Mouse (Mus musculus) midbrain, postnatal 0 days (tissue): ENCODE data around the gene Ermap. TPM values are rescaled to one million over a fixed set of nuclear protein-coding genes. Genes with fewer than 3 reads are reported as not detected.

ENCODE experiments used
- ATAC-seq: fragments of 200-750 bp; cut with Nextera tagmentation; 2 replicates; pipeline ENCODE4 v1.8.0; 2017; ENCODE audit warnings: moderate number of reproducible peaks, mild to moderate bottlenecking, moderate TSS enrichment, moderate library complexity; ENCODE audit not compliant: low FRiP score
- DNase-seq: peaks from one replicate; pipeline ENCODE4 v3.0.0-alpha.2; 2015; ENCODE audit warnings: low spot score
- H3K27ac ChIP-seq: fragments of 300-500 bp; sonication (generic); 2 replicates; pipeline ENCODE4 v1.5.1; 2014; ENCODE audit warnings: low read depth, mild to moderate bottlenecking, low read length, mixed read lengths
- H3K27me3 ChIP-seq: fragments of 300-500 bp; sonication (generic); 2 replicates; pipeline ENCODE4 v1.6.1; 2014; ENCODE audit warnings: low read length, control low read depth, mixed read lengths; ENCODE audit not compliant: insufficient read depth
- H3K36me3 ChIP-seq: fragments of 300-500 bp; sonication (generic); 2 replicates; pipeline ENCODE4 v1.6.1; 2014; ENCODE audit warnings: low read length, control low read depth, mixed read lengths; ENCODE audit not compliant: insufficient read depth
- H3K4me1 ChIP-seq: fragments of 300-500 bp; sonication (generic); 2 replicates; pipeline ENCODE4 v1.6.1; 2014; ENCODE audit warnings: mild to moderate bottlenecking, control low read depth, antibody characterized with exemption, low read length, mixed read lengths; ENCODE audit not compliant: insufficient read depth
- H3K4me2 ChIP-seq: fragments of 300-500 bp; sonication (generic); 2 replicates; pipeline ENCODE4 v1.6.1; 2014; ENCODE audit warnings: low read depth, mild to moderate bottlenecking, low read length, mixed read lengths; ENCODE audit not compliant: poor library complexity, severe bottlenecking
- H3K4me3 ChIP-seq: fragments of 300-500 bp; sonication (generic); 2 replicates; pipeline ENCODE4 v1.5.1; 2014; ENCODE audit warnings: low read depth, mild to moderate bottlenecking, low read length, moderate library complexity
- H3K9ac ChIP-seq: fragments of 300-500 bp; sonication (generic); replicated peaks from 2 replicates; pipeline ENCODE4 v1.6.1; 2014; ENCODE audit warnings: mild to moderate bottlenecking, low read length, moderate library complexity, mixed read lengths; ENCODE audit not compliant: poor library complexity, severe bottlenecking
- H3K9me3 ChIP-seq: fragments of 300-500 bp; sonication (generic); 2 replicates; pipeline ENCODE4 v1.6.1; 2016; ENCODE audit warnings: low read length, control low read depth
- CTCF ChIP-seq: IDR thresholded peaks from 2 replicates; pipeline ENCODE4 v1.5.1; 2016; ENCODE audit warnings: antibody characterized with exemption, mild to moderate bottlenecking
- WGBS: fragments of 180-500 bp; shearing (Covaris S2); extraction: QIAGEN DNeasy Blood & Tissue Kit; methylation state at CpG from one replicate; pipeline ENCODE4 v1.1.7; 2014; 5-methylcytosine and 5-hydroxymethylcytosine counted together
- polyA plus RNA-seq: library from polyadenylated mRNA; unstranded; fragments of >200 nt; fragmentation: Nextera tagmentation; extraction: Ambion mirVana; gene quantifications from 2 replicates; pipeline ENCODE4 v1.2.1, GENCODE M21; 2015
- total RNA-seq: library from RNA; depleted of rRNA; stranded (reverse); fragments of >200 nt; gene quantifications from 2 replicates; pipeline ENCODE4 v1.2.3, GENCODE M21; 2014

The Ermap gene
- total and polyA plus RNA-seq, 2 experiments from 2014 or later = 0.31 to 0.33 TPM

DNA sequence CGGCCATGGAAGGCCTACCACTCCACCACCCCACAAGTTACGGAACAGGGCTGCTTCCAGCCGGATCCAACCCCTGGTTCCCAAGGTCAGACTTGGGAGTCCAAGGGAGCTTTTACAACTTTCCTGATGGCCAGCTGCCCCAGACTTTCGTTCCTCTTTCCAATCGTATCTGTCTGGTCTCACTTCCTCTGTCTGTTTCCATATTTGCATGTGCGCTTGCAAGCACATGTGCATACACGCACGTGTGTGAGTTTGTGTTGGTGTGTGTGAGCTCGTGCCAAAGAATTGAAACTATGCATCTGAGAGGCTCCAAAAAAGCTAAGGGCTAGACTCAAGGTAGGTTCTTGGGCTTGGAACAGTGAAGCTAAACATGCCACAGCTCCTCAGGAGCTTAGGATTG, 8.4 kb downstream of the Ermap start:
- ATAC-seq (no peak), DNase-seq (no peak)
- Histone ChIP-seq H3K9me3 (no peaks in the 10 kb centered on the region), H3K27ac (no peak overlapping the region), H3K9ac (no peak overlapping the region), H3K4me2 (no peak overlapping the region), H3K4me1 (no peaks in the 10 kb centered on the region), H3K27me3 (no peaks in the 10 kb centered on the region), H3K36me3 (no peaks in the 10 kb centered on the region), H3K4me3 (no peak overlapping the region)
- 94% methylated on average over 9 of the region's 9 CpGs for WGBS
- no peak for TF ChIP-seq CTCF

DNA sequence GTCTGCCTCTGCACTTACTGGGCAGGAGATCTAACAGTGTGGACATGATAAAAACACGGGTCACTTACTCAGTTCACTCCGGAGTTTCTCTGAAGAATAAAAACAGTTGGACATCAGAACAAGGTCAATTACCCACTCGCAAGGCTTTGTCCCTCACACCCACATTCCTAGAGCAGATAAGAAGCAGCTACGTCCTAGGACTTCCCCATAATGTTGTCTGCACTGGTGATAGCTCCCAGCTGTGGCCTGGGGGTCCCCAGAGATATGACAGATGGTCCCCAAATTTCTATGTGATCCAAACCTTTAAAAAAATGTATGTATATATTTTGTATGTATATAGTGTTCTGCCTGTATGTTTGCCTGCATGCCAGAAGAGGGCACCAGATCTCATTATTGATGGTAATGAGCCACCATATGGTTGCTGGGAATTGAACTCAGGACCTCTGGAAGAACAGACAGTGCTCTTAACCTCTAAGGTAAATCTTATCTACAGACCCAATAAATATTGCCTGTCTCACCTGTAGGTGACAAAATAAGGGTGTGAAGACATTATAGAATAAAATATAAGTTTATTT, 9.6 kb downstream of the Ermap start:
- 66% methylated on average over 4 of the region's 4 CpGs for WGBS
- DNase-seq (no peak), ATAC-seq (no peak)
- H3K27ac ChIP-seq = no peak overlapping the region
- H3K4me3 ChIP-seq = no peak overlapping the region
- H3K4me1 ChIP-seq = no peaks in the 10 kb centered on the region
- peak; percentile 15; the same call in 1 of the 2 replicates for TF ChIP-seq CTCF
- H3K4me2 ChIP-seq = no peak overlapping the region
- no peaks in the 10 kb centered on the region for H3K9me3 ChIP-seq
- no peak overlapping the region for H3K9ac ChIP-seq
- no peaks in the 10 kb centered on the region for H3K36me3 ChIP-seq
- no peaks in the 10 kb centered on the region for H3K27me3 ChIP-seq

DNA sequence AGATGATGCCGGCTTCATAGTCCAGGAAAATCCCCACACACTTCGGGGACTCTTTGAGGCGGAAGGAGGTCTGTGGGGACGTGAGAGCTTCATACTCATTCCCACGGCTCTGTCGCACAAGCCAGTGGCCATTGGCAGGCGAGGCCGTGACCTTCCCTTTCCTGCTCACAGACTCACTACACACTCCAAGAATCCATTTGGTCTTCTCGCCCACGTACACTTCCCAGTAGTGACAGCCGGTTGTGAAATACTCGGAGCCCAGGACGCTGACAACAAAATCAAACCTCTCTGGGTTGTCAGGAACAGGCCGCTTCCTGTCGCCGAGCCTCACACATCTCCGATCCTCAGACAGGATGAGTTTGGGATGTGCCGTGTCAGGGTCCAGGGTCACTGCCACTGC, 11.5 kb downstream of the Ermap start:
- Histone ChIP-seq H3K9ac (no peak overlapping the region), H3K4me1 (no peaks in the 10 kb centered on the region), H3K27ac (no peak overlapping the region), H3K4me2 (no peak overlapping the region), H3K36me3 (no peaks in the 10 kb centered on the region), H3K27me3 (no peaks in the 10 kb centered on the region), H3K9me3 (no peaks in the 10 kb centered on the region), H3K4me3 (no peak overlapping the region)
- DNase-seq (no peak), ATAC-seq (no peak)
- no peak for TF ChIP-seq CTCF
- WGBS = 78% methylated on average over 18 of the region's 18 CpGs

DNA sequence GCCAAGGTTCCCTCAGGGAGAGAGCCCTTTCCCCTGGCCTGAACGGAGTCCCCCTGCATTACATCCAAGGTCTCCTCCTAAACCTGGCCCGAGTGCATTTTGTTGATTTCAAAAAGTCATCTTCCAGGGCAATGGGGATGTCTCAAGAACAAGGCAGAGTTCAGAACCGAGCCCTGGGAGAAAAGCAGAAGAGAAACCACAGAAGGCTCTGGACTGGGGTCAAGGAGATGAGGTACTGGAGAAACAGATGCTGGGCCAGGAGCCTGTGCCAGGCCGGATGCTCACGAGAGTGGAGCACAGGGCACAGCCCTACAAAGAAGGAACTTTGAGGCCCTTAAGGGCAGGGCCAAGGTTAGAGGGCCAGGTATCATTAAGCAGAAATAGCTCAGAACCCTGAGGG, 12.1 kb downstream of the Ermap start:
- Histone ChIP-seq H3K36me3 (no peaks in the 10 kb centered on the region), H3K27me3 (no peaks in the 10 kb centered on the region), H3K4me3 (no peak overlapping the region), H3K4me2 (no peak overlapping the region), H3K9me3 (no peaks in the 10 kb centered on the region), H3K9ac (no peak overlapping the region), H3K27ac (no peak overlapping the region), H3K4me1 (no peaks in the 10 kb centered on the region; the same call in 1 of the 2 replicates)
- ATAC-seq (no peak), DNase-seq (no peak)
- WGBS = 80% methylated on average over 5 of the region's 5 CpGs
- no peak for TF ChIP-seq CTCF

DNA sequence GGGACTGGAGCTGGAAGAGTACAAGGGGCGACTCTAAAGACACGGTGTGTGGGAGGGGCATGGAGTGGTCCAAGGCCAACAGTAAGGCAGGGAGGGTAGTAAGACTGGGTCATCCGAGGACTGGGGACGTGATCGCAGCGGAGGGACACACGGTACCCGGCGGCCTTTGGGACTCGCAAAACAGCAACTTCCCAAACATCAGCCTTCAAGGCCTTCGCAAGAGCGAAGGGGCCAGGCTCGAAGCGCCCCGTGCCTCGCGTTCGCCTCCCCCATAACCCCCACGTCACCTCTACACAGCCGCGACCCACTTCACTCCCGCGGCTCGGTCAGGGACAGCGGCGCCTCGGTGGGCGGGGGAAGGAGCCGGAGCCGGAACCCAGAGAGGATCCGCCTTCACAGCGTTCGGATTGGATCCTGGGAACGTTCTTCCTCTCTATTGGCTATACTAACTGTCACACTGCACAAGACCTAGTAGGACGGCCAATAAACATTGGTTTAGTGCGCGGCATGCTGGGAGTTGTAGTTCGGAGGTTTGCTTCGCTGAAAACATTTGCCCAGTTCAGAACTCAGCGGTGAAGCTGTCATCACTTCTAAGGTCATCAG, 15.9 kb downstream of the Ermap start, which contains the start of gene Zfp691:
Gene Zfp691, minus strand, starts transcription at position 345 of the 603 bp plus-strand sequence.
- peak; percentile 99 for DNase-seq
- TF ChIP-seq CTCF = no peak

DNA sequence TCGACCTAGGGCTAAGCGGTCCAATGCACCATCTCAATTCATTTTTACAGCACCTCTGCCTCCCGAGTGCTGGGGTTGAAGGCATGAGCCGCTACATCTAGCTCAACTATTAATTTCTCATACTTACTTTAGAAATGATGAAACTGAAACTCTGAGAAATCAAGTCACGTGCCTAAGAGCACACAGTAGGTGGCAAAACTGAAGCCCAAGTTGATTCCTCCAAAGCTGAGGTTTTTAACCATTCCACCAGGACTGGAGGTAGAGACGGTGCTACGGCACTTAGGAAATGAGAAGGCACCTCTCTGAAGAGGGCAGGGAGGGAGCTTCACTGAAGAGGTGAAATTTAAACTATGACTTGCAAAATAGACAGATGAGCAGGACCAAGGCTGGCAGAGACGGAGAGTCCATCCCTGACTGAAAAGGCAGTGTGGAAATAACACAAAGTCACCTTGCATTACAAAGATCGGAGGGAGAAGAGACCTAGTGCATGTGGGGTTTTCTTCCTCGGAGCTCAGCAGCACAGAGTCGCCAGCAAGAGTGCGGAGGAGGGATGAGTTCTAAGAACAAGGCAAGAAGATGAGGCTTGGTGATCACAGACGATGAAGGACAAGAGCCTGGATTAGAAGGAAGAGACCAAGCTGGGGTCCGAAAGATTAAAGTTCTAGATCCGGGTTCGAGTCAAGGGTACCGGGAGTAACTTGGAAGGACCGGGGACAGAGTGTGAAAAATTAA, 16.7 kb downstream of the Ermap start:
- TF ChIP-seq CTCF = no peak
- DNase-seq (no peak), ATAC-seq (no peak)
- Histone ChIP-seq H3K27ac (peak overlapping the region; percentile 58; the same call in 1 of the 2 replicates), H3K4me1 (no peaks in the 10 kb centered on the region; the same call in 1 of the 2 replicates), H3K9ac (peak overlapping the region; percentile 76), H3K4me3 (peak overlapping the region; percentile 76), H3K9me3 (no peaks in the 10 kb centered on the region), H3K4me2 (peak overlapping the region; percentile 60), H3K36me3 (no peaks in the 10 kb centered on the region), H3K27me3 (no peaks in the 10 kb centered on the region)
- 38% methylated on average over 18 of the region's 18 CpGs for WGBS

More for the DNA sequence above, 15.9 kb downstream of the Ermap start, which contains the start of gene Zfp691:
- H3K36me3 ChIP-seq = no peaks in the 10 kb centered on the region
- no peaks in the 10 kb centered on the region for H3K27me3 ChIP-seq
- WGBS = under 1% methylated on average over 34 of the region's 40 CpGs
- H3K4me1 ChIP-seq = no peaks in the 10 kb centered on the region; the same call in 1 of the 2 replicates
- H3K9me3 ChIP-seq = no peaks in the 10 kb centered on the region
- H3K9ac ChIP-seq = peak within 1 kb of the TSS; percentile 76
- ATAC-seq = peak; percentile 100
- H3K27ac ChIP-seq = peak within 1 kb of the TSS; percentile 58
- peak within 1 kb of the TSS; percentile 60 for H3K4me2 ChIP-seq
- H3K4me3 ChIP-seq = peak within 1 kb of the TSS; percentile 76
